Mouse (Mus musculus): ENCODE measurements around the gene Fsd2. TPM values are rescaled to one million over a fixed set of nuclear protein-coding genes. Genes with fewer than 3 reads are reported as not detected.

The Fsd2 gene
- polyA plus RNA-seq, 1 experiment, result 0.22 TPM

DNA sequence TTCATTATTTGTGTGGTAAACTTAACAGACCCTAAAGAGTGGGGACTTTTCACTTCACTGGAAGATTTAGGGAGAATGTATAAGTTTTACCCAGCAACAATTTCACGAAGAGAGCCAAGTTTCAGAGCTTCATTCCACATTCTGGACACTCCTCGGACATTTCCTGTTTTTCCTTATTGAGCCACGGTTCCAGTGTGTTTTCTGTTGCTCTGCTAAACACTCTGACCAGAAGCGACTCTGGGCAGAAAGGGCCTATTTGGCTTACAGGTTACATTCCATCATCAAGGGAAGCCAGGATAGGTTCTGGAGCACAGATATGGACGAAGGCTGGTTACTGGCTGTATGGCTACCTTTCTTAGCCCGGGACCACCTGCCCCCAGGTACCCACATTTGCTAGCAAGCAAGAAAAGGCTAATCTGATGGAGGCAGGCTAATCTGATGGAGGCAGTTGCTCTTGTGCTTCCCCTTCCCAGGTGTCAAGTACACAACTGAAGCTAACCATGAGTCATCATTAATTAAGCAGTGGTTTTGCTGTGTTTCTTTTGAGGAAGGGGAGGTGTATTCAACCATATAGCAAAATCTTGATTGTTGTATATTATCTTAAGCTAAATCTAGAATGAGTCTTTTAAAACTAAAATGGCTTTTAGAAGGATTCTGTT, 6.0 kb upstream of the Fsd2 start:
- DNase-seq (ENCODE audit: extremely low spot score in 1 of 2, low spot score in 1 of 2), result no peak

DNA sequence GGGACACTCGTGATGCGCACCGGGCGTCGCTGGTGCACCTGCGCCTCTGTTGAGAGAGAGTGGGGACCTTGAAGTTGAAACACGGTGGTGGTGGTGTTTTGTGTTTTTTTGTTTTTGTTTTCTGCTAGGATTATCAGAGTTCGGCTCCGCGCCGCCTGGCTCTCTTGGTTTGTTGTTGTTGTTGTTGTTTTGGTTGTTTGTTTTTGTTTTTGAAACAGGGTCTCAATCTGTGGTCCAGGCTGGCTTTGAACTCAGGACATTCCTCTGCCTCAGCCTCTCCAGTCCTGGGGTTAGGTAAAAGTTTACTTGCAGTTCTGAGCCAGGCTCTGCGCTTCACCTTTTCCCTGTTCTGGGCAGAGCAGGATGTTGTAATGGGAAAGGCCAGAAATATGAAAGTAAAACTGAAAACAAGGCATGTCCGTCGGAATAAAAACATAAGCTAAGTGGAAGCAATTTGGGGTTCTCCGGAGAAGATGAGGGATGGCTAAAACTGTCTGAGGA, 5.2 kb upstream of the Fsd2 start:
- DNase-seq (ENCODE audit: extremely low spot score in 1 of 2, low spot score in 1 of 2), result no peak

DNA sequence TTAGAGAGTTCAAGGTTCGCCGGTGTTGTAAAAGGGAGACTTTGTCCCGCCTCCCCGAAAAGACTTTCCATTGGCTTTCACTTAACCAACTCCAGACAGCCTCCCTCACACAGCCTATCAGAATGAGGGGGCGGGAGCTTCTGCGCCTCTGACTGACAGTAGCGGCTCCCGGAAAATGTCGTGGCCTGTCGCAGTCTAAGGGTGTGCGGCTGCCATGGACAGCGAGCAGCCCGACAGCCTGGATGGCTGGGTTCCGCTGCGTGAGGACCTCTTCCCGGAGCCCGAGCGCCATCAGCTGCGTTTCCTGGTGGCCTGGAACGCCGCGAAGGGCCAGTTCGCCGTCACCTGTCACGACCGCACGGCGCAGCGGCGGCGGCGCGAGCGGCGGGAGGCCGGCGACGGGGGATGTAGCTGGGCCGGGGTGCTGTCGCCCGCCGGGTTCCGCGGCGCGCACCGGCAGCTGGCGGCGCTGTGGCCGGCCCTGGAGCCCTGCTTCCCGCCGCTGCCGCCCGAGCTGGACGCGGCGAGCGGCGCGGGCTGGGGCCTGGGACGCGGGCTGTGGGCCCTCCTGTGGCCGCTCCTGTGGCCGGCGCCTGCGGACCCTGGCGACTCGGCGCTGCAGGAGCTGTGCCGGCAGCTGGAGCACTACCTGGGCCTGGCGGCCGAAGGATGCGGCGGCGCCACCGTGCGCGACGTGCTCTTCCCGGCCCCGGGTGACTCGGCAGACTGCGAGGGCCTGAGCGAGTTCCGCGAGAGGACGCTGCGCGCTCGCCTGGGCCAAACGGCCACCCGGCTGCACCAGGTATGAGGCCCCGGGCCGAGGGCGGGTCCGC, 4.6 kb upstream of the Fsd2 start, which contains the start of gene Whamm:
Whamm (plus strand) TSS at position 159 of the 833 bp plus-strand sequence.
- peak; percentile 92 to 93 for DNase-seq (ENCODE audit: extremely low spot score in 1 of 2, low spot score in 1 of 2)

DNA sequence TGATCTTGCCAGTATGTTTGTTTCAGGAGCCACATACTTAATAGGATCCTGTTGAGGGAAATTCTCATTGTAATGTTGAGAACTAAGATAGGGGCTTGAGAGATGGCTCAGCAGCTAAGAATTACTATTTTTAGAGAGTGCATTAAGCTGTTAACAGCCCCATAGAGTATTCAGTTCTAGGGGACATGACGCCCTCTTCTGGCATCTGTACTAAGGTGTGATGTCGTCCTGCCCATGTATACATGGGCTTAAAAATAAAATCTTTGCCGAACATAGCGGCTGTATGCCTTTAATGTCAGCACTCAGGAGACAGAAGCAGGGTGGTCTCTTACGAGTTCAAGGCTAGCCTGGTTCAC, 4.0 kb upstream of the Fsd2 start:
- no peak for DNase-seq (ENCODE audit: extremely low spot score in 1 of 2, low spot score in 1 of 2)

DNA sequence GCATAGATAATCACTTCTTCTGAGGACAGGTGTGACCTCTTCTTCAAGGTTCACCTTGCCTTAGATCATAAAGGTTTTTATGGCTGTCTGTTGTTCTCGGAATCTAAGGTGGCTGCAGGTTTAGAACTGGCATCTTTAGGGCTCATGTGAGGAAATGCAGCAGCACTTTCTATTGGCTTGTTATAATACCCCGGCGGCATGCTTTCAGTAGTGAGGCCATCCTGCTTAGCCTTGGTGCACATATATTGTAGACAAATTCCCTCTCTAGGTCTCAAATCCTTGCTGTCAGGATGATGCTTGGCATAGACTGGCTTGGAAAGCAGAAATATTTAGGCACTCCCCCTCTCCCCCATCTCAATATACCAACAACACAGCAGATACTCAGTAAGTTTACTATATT, 3.5 kb upstream of the Fsd2 start:
- no peak for DNase-seq (ENCODE audit: extremely low spot score in 1 of 2, low spot score in 1 of 2)

DNA sequence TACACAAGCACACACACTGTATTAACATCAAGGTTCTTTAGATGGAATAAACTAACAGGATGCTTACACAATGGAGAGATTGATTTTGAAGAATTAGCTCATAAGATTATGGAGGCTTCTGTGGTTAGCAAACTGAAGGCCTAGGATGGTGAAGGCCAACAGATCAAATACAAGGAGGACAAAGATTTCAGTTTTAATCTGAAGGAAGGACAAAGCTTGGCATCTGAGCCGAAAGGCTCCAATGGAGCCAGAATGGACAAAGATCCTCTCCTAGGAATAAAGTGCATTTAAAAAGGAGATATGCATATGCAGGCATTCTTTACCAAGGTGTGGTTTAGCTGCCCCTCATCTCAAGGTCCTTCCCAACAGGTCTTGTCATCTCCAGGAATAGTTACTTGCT, 3.1 kb upstream of the Fsd2 start:
- no peak for DNase-seq (ENCODE audit: extremely low spot score in 1 of 2, low spot score in 1 of 2)

DNA sequence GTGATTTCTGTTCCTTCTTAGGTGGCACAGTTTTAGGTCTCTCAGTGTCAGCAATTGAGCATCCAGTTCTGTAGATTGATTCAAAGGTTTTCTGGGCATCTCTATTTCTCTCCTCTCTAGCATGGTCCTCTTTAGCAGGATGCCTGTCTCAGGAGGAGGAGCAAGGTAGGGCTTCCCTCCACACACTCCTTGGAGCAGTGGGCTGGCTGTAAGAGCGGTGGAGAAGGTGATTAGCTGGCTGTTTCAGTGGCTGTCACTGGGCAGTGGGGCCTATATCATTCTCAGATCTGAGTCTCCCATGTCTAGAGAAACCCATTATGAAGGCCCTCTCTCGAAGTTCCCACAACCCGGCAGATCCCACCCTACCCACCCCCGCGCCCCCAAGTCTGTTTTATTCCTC, 652 bp upstream of the Fsd2 start:
- no peak for DNase-seq (ENCODE audit: extremely low spot score in 1 of 2, low spot score in 1 of 2)

DNA sequence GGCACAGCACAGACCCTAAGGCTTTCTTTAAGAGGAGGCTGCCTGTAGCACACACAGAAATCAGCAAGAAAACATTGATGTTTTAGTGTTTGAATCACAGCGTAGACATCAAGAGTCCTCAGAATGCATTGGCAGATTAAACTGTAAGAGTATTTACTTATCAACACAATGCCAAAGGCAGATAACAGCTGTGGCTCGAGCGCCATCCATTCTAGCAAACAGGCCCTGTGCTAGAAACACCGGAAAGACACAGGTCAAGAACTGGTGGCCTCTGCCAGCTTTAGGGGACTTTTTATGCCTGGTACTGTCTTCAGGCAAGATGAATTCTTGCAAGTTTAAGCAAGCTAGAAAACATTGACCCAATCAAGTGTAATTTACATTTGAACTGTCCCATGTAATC, 412 bp downstream of the Fsd2 start:
- DNase-seq (ENCODE audit: extremely low spot score in 1 of 2, low spot score in 1 of 2), result no peak

DNA sequence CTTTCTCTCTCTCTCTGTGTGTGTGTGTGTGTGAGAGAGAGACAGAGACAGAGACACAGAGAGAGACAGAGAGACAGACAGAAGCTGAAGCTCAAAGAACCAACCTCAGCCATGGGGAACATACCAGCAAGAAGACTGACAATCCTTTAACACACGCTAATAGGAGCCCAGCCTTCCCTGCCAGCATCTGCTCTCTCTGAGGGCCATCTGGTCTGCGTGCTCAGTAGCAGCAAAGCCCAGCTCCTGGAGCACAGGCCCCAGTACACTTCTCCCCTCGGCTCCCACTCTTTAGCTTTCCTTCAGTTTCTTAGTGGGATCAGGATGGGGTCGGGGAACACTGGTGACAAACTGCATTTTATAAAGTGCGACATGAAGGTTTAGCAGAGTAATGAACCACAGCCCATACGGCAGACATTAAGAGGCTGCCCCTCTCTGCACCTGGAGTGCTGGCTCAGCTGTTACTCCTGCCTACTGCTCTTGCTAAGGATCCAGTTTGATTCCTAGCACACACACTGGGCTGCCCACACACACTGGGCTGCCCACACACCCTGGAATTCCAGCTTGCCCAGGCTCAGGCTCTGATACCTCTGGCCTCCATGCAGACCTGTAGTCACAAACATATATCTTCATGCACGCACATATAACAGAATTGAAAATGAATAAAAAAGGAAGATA, 1.2 kb downstream of the Fsd2 start:
- DNase-seq (ENCODE audit: extremely low spot score in 1 of 2, low spot score in 1 of 2), result no peak

DNA sequence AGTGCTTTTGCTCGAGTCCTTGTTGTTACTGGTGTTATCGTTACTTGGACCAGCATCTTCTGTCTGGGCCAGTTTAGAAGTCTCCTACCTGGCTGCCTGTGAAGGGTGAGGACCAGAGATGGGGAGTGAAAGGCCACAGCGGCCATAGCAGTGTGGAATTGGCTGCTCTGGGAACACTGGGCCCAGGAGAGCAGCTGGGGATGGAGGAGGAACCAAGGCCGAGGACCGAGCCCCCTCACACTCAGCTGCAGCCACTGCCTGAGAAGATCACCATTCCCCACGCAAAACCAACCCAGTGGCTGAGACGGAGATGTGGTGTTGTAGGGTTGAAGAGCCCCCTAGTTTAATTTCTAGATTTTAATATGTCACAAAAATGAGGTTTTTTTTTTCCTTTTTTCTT, 2.0 kb downstream of the Fsd2 start:
- DNase-seq (ENCODE audit: extremely low spot score in 1 of 2, low spot score in 1 of 2), result no peak

DNA sequence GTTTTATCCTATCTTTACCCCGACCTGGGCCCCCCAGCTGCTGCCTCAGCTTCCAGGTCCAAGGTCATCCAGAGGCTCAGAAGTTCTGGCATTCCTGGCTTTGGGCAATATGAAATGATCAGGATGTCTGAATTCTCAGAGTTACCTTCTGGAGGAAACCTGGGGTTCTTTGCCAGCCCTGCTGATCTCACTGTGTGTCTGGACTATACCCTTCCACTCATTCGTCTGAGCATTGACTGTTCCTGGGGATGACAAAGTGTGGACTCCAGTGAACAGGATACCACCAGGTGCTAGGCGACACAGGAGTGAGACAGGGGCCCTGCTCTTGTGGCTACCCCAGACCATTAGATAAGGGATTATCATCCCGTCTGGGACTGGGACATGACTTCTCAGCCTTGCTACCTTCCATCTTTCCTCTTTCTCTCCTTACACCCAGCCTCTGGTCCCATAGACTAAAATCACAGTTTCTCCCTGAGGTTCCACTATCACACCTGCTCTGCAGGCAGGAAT, 3.2 kb downstream of the Fsd2 start:
- DNase-seq (ENCODE audit: extremely low spot score in 1 of 2, low spot score in 1 of 2), result no peak

DNA sequence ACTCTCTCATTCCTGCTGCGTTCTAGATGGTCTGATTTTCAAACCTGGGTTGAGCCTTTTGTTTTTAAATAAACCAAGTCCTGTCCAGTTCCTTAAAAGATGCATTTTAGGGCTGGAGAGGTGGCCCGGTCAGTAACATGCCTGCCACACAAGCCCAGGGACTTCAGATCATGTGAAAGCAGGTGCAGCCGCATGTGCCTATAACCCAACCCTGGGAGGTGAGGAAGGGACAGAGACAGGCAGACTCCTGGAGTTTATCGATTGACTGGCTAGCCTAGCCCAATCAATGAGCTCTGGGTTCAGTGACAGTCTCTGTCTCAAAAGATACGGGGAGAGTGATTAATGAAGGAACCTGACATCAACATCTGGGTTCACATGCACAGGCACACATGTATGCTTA, 5.5 kb downstream of the Fsd2 start:
- no peak for DNase-seq (ENCODE audit: extremely low spot score in 1 of 2, low spot score in 1 of 2)

DNA sequence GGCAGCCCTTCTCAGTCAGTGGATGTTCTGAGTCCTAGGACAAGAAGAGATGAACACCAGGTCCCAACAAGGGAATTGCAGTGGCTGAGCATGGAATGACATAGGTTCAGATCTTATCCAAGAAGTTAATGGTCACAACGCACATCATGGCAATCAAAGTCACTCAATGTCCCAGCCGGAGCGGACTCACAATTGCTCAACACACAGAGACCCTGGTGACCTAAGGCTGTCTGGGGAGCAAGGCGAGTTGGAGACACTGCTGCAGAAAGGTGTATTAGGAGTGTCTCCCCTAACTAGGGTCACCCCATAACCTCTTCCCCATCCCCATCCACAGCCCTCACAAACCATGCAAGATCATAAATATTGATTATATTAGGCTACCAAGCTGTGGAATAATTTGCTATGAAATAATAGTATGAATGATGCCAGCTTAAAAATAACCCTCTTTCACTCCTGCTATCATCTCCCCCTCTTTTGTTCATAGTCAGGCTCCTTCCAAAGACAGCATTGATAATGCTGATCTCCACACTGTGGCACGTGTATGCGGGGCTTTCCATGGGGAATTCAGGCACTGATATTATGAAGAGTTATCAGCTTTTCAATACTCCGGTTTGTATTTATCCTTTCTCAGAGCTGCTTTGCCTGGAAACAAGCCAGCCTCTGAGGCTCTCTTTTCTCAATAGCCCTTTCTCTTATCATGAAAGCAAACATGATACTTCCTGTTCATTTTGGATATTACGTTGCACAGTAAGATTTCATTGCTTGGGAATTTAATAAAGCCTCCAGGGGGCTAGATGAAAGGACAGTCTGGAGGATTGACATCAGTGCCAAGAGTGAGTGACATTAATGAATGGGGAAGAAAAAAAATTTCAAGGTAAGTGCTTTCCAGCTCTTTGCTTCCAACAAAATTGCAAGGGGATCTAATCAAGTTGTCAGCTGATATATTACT, 6.4 kb downstream of the Fsd2 start:
- no peak for DNase-seq (ENCODE audit: extremely low spot score in 1 of 2, low spot score in 1 of 2)

DNA sequence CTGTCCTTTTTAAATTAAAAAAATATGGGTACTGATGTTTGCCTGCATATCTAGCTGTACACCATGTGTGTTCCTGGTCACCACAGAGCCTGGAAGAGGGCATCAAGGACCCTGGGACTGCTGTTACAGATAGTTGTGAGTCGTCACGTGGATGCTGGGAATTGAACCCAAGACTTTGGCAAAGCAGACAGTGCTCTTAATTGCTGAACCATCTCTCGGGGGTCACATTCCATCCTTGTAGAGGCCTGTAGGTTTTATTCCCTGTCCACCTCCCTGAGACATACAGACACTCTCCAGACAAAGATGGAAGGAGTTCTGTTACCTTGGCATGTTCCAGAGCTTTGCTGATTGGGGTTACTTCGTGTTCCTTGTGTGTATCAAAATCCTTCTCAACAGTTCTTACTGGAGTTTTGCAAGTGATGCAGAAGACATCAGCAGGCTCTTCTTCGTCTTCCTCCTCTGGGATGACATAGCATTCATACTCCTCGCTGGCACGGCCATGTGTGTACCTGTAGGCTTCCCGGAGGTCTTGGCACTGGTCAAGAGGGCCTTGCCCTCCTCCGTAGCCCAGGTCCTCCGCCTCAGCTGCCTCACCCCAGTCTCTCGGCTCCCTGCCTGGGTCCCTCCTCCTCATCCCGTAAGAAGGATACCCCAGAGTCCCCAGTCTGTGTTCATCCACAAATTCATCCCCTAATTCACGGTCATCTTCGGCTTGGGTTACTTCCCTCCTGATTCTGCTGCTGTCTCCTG, 7.3 kb downstream of the Fsd2 start:
- no peak for DNase-seq (ENCODE audit: extremely low spot score in 1 of 2, low spot score in 1 of 2)

DNA sequence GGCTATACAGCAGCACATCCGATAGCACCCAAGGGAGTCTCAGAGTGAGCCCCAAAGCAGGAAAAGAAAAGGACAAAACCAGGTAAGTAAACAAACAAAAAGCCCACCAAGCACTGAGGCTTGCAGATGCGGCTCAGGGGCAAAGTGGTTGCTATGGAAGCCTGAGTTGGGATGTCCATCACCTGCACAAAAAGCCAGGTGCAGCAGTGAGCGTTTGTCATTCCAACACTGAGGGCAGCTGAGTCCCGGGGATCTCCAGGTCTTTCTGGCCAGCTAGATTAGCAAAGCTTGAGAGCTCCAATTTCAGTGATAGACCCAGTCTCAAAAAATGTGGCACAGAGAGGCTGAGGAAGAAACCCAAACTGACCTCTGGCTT, 8.8 kb downstream of the Fsd2 start:
- DNase-seq (ENCODE audit: extremely low spot score in 1 of 2, low spot score in 1 of 2), result no peak

DNA sequence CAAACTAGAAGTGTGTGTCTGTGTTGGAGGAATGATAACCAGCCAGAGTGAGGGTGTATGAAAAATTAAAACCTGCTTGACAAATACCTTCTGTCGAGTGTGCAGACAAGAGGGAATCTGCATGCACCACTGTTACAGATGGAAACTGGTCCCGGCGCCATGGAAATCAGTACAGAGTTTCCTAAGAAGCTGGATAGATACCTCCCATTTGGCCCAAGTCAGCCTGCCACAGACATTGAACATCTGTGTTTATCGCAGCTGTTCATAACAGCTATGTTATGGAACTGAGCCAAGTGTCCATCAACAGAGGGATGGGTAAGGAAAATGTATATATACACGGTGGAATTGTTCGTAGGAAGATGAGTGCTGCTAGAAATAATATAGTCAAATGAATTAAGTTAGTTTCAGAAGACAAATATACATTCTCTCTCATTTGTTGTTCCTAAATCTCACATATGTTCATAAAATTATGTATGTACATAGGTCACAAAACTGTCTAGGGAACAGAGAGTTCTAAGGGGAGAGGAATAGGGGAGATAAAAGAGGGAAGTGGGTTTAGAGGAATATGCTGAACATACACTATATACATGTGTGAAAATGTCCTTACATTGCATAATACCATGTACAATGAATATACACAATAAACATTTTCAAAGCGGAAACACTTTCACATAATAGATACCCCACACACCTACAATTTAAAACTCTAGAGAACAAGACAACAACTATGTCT, 9.3 kb downstream of the Fsd2 start:
- no peak for DNase-seq (ENCODE audit: extremely low spot score in 1 of 2, low spot score in 1 of 2)

DNA sequence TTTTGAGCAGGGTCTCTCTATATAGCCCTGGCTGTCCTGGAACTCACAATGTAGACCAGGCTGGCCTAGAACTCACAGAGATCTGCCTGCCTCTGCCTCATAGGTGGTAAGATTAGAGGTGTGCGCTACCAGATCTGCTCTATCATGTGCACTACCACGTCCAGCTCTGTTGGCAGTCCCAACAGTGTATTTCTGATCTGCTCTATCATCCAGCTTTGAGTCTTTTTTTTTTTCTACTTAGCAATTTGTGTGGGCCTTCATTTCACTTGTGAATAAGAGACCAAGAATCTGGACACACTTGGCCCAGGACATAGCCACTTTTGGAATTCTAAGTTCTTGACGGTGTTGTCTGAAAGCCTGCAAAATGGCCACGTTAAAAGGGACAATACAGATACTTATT, 9.9 kb downstream of the Fsd2 start:
- DNase-seq (ENCODE audit: extremely low spot score in 1 of 2, low spot score in 1 of 2), result no peak

DNA sequence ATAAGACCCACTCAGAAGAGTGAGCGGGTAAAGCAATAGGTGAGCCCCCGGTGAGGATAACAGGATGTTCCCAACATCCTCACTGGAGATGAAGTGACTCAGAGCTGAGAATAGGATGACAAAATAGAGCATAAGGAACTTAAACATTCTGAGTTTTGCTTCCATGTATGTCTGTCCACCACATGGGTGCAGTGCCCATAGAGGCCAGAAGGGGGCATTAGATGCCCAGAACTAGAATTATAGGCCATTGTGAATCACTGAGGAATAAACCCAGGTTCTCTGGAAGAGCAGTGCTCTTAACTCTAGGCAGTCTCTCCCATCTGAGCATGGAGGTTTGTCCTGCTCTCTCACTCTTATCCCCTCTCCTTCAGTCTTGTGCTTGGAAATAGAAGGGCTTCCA, 12.4 kb downstream of the Fsd2 start:
- no peak for DNase-seq (ENCODE audit: extremely low spot score in 1 of 2, low spot score in 1 of 2)

DNA sequence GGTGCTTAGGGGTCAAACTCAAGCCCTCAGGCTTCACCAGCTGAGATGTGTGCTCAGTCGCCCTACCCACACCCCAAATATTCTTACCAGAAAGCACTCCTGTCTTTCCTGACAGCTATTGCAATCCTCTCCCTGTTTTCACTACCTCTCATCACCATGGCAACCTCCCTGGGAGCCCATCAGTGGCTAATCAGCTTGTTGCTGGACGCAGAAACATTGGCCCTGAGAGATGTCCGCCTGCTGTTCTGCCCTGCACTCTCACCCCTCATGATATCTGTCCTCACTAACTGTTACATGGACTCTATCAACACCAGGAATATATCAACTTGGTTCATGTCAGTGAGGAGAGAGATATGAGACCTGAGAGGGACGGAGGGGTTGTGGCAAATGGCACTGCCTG, 13.2 kb downstream of the Fsd2 start:
- no peak for DNase-seq (ENCODE audit: extremely low spot score in 1 of 2, low spot score in 1 of 2)

Data from frontal cortex, adult 2 months (tissue).